Mouse (Mus musculus) left cerebral cortex, adult 6 months (tissue): ENCODE data around the gene Hyal1. TPM values are rescaled to one million over a fixed set of nuclear protein-coding genes. Genes with fewer than 3 reads are reported as not detected.

Experiments used
- long read RNA-seq, 2 experiments: library from polyadenylated mRNA; unstranded; transcript quantifications; one replicate each; pipeline ENCODE4 v2.0.0; 2019 to 2020
- polyA plus RNA-seq: library from polyadenylated mRNA; unstranded; fragments of <200 nt; fragmentation: Nextera tagmentation; gene quantifications from 2 replicates; pipeline ENCODE4 v1.2.3, GENCODE M21; 2021

Hyal1 gene
- polyA plus RNA-seq: 2.2 and 2.6 TPM in 2 replicates
- long read RNA-seq, experiment 1, transcript Hyal1-201 (4 exons, 3,014 nt): major isoform, 5 of 7 reads
- long read RNA-seq, experiment 1, partial matches to known transcripts: 0 of 7 reads
- long read RNA-seq, experiment 1, other reads (novel, unspliced or antisense): 0 of 7 reads
- long read RNA-seq, experiment 2, transcript Hyal1-201 (4 exons, 3,014 nt): major isoform, 7 of 10 reads
- long read RNA-seq, experiment 2, partial matches to known transcripts: 2 of 10 reads
- long read RNA-seq, experiment 2, other reads (novel, unspliced or antisense): 0 of 10 reads

GRCm38 (mm10) chr9:107576357-107577107, at the start of gene Hyal1:
Hyal1 (plus strand) TSS chr9:107576927.

DNA sequence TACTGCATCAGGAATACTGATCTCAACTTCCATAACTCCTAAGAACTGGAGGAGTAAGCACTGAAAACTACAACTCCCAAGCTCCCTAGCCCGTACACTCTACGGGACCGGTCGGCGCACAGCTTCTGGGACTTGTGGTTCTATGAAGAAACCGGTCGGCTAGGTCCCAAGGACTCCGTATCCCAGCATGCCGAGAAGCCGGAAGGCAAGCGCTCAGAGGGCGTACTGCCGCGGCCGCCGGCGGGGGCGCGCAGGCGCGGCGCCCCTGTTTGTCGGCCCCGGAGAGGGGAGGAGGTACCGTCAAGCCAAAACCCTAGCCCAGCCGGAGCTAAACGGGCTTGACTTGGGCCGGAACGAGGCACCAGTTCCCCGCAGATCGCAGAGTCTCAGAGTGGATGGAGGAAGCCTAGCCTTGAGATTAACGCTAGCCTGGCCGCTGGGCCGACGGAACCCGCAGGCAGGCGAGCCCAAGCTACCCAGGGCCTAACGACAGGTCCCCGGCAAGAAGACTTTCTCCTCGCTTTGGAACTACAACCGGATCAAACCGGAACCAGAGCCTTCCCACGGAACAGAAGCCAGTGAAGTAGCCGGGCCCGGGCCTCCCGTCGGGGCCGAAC, 42.8 kb upstream of the Hyal1 start, which contains the start of gene Tmem115:
Tmem115 (plus strand) TSS at position 155 of the 617 bp plus-strand sequence.

DNA sequence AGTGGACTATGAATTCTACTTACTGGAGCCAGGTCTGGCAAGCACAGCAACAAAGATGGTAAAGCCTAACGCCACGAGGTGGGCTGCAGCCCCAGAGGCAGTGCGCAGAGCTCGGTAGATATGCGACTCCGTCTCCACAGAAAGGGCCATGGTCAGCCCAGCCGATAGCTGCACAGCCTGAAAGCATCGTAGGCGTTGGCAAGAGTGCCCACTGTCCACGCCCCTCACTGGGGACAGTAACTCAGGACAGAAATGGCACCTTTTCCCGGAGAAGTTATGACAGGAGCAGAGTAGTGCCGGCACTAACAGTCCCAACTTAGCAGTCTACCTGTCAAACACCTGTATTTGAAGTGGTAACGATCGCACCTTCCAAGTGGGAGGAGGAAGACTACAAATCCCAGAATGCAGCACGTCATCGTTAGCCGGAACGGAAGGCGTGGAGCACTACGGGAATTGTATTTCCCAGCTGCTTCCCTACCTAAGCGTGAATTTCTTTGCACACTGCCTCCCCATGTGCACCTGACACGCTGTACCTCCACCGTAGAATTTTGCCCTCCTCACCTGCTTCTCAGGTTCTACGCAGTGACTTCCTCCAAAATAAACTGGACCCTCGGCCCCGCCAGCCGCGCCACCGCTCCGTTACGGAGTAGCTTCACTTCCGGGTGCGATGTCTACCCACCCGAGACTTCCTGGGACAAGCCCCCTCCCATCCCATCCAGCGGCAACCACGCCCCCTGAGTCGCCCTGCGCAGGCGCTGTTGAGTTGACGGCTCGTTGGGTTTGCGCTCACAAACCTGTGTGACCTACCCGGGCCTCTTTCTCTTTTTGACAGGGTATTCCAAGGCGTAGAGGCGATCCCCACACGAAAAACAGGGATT, 35.0 kb upstream of the Hyal1 start, which contains the start of the genes Cyb561d2 and Nprl2:
Cyb561d2 (minus strand) TSS at position 720 of the 878 bp plus-strand sequence.
Nprl2 (plus strand) TSS at position 753 of the 878 bp plus-strand sequence.

GRCm38 (mm10) chr9:107547026-107547425, 29.7 kb upstream of the Hyal1 start, which contains the start of gene Zmynd10:
Zmynd10 (plus strand) TSS chr9:107547298.

GRCm38 (mm10) chr9:107551117-107551889, 25.4 kb upstream of the Hyal1 start, which contains the start of gene Rassf1:
Rassf1 (plus strand) TSS chr9:107551555.

DNA sequence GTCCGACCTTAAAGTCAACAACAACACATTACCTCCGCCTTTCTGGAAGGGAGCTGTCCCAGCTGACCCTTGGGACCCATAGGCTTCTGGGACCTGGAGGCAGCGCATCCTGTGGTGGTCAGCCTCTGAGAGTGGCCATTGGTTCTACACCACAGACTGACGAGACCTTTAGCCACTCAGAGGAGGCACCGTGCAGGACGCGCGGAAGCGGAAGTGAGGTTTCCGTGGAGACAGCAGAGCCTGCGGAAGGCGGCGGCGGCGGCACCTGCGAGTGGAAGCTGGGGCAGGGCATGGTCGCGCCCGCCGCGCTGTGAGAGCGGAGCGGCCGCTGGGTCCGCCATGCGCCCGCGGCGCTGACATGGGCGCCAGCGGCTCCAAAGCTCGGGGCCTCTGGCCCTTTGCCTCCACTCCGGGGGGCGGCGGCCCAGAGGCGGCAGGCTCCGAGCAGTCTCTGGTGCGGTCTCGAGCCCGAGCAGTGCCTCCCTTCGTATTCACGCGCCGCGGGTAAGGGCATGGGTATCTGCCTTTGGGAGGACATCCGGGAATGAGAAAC, 13.6 kb upstream of the Hyal1 start, which contains the start of gene Tusc2:
Tusc2 (plus strand) TSS at position 227 of the 553 bp plus-strand sequence.

GRCm38 (mm10) chr9:107567702-107568319, 8.9 kb upstream of the Hyal1 start, which contains the start of gene Hyal2:
Hyal2 (plus strand) TSS chr9:107567945.

GRCm38 (mm10) chr9:107578587-107578986, 1.9 kb downstream of the Hyal1 start, which contains the start of gene Naa80:
Naa80 (plus strand) TSS chr9:107578887.

DNA sequence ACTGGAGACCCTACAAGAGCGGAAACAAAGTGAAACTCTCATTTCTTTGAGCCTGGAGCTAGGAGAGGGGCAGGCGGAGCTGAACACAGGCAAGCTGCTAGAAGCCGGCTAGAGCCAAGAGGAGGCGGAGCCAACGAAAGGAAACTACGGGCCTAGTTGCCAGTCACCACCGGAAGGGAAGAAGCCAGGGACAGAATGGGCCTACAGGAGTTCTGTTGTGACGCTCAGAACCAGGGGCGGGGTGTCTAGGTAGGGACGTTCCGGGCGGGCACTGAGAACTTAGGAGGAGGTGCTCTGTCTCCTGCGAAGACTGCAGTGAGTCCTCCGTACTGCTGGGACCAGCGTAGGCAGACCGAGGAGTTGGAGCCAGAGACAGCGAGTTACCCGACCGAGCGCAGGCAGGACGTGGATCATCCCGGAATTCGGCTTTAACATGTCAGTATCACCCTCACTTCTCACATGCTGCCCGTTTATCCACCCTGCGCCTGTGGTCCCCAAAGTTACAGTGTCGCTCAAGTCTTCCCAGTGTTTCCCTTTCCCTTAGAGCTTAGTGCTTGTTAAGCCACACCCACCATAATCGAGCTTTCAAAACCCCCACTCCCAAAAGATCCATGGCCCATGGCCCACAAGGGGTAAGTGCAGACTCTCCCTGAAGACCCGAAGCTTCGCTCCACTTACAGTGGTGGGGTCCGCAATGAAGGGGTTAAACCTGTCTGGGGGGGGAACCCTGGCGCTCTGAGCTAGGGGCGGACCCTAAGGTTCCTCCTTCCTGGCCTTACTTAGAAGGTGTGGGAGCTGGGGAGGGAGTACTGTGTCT, 4.0 kb downstream of the Hyal1 start, which contains the start of gene Hyal3:
Hyal3 (plus strand) TSS at position 318 of the 817 bp plus-strand sequence.

GRCm38 (mm10) chr9:107586974-107587832, 10.5 kb downstream of the Hyal1 start, which contains the start of gene Ifrd2:
Ifrd2 (plus strand) TSS chr9:107587642.

GRCm38 (mm10) chr9:107608741-107609432, 32.2 kb downstream of the Hyal1 start, which contains the start of gene Sema3b:
Sema3b (minus strand) TSS chr9:107609229.

Other genes starting within 250 kb of the Hyal1 start
- gene Hemk1, start 238.6 kb upstream of the Hyal1 start, polyA plus RNA-seq: 10.7 and 14.4 TPM in 2 replicates
- 1.4 and 1.5 TPM in 2 replicates for gene 6430571L13Rik, start 236.3 kb upstream of the Hyal1 start, polyA plus RNA-seq
- 3.9 and 5.6 TPM in 2 replicates for gene Cacna2d2, start 177.3 kb upstream of the Hyal1 start, polyA plus RNA-seq
- gene Tmem115, start 43.0 kb upstream of the Hyal1 start, polyA plus RNA-seq: 38.4 and 40.4 TPM in 2 replicates
- gene Cyb561d2, start 34.7 kb upstream of the Hyal1 start, polyA plus RNA-seq: 34.9 and 46.6 TPM in 2 replicates
- 62.2 and 70.1 TPM in 2 replicates for gene Nprl2, start 34.7 kb upstream of the Hyal1 start, polyA plus RNA-seq
- gene Zmynd10, start 29.6 kb upstream of the Hyal1 start, polyA plus RNA-seq: 3.4 and 5.1 TPM in 2 replicates
- gene Rassf1, start 25.4 kb upstream of the Hyal1 start, polyA plus RNA-seq: 11.1 and 12.9 TPM in 2 replicates
- gene Tusc2, start 13.7 kb upstream of the Hyal1 start, polyA plus RNA-seq: 109 and 120 TPM in 2 replicates
- gene Hyal2, start 9.0 kb upstream of the Hyal1 start, polyA plus RNA-seq: 11.2 and 13.4 TPM in 2 replicates
- 6.1 and 9.8 TPM in 2 replicates for gene Naa80, start 2.0 kb downstream of the Hyal1 start, polyA plus RNA-seq
- 0.40 and 0.54 TPM in 2 replicates for gene Hyal3, start 3.9 kb downstream of the Hyal1 start, polyA plus RNA-seq
- gene Ifrd2, start 10.7 kb downstream of the Hyal1 start, polyA plus RNA-seq: 3.6 and 4.9 TPM in 2 replicates
- gene Sema3b, start 32.3 kb downstream of the Hyal1 start, polyA plus RNA-seq: 1.7 and 2.5 TPM in 2 replicates
- gene Gnai2, start 58.4 kb downstream of the Hyal1 start, polyA plus RNA-seq: 38.9 and 84.2 TPM in 2 replicates
- 41.4 and 55.2 TPM in 2 replicates for gene Slc38a3, start 92.6 kb downstream of the Hyal1 start, polyA plus RNA-seq
- 10.7 and 19.3 TPM in 2 replicates for gene Gnat1, start 102.8 kb downstream of the Hyal1 start, polyA plus RNA-seq
- 1.1 and 5.3 TPM in 2 replicates for gene Sema3f, start 133.5 kb downstream of the Hyal1 start, polyA plus RNA-seq
- 33.3 and 36.9 TPM in 2 replicates for gene Rbm5, start 194.1 kb downstream of the Hyal1 start, polyA plus RNA-seq